Mouse (Mus musculus): Measurements from ENCODE around the gene Tuba1b.

The Tuba1b gene

GRCm38 (mm10) chr15:98893036-98893435, 41.3 kb downstream of the Tuba1b start:
- no peak for DNase-seq (ENCODE audit: low read depth in 1 of 2, low spot score in 2 of 2)

- no peak for DNase-seq (ENCODE audit: low read depth in 1 of 2, low spot score in 2 of 2)
Measured at GRCm38 (mm10) chr15:98891907-98892606, 42.3 kb downstream of the Tuba1b start.

GRCm38 (mm10) chr15:98891198-98891742, 43.1 kb downstream of the Tuba1b start:
- DNase-seq (ENCODE audit: low read depth in 1 of 2, low spot score in 2 of 2), result no peak

GRCm38 (mm10) chr15:98887526-98887925, 46.8 kb downstream of the Tuba1b start:
- no peak for DNase-seq (ENCODE audit: low read depth in 1 of 2, low spot score in 2 of 2)

GRCm38 (mm10) chr15:98886667-98887387, 47.5 kb downstream of the Tuba1b start:
- DNase-seq (ENCODE audit: low read depth in 1 of 2, low spot score in 2 of 2), result no peak

- DNase-seq (ENCODE audit: low read depth in 1 of 2, low spot score in 2 of 2), result no peak
Measured at GRCm38 (mm10) chr15:98884106-98884505, 50.3 kb downstream of the Tuba1b start.

GRCm38 (mm10) chr15:98883661-98884060, 50.7 kb downstream of the Tuba1b start:
- no peak for DNase-seq (ENCODE audit: low read depth in 1 of 2, low spot score in 2 of 2)

GRCm38 (mm10) chr15:98881656-98882008, 52.7 kb downstream of the Tuba1b start:
- DNase-seq (ENCODE audit: low read depth in 1 of 2, low spot score in 2 of 2), result no peak

Data from monocyte, adult 2 months (primary cell).